Mouse (Mus musculus) hindbrain, embryonic 12.5 days (tissue): ENCODE measurements at regions not wholly inside any gene's neighbourhood (a gene's known extent, or its start where the extent isn't known, plus 50 kb on each side); places are given as distances from the start of the nearest gene placed in this dataset.

Source experiments
- ATAC-seq: fragments of 200-750 bp; cut with Nextera tagmentation; 2 replicates; pipeline ENCODE4 v1.8.0; 2017; ENCODE audit warnings: moderate TSS enrichment; ENCODE audit not compliant: low FRiP score
- H3K27ac ChIP-seq: fragments of 300-500 bp; sonication (generic); 2 replicates; pipeline ENCODE4 v1.5.1; 2016; ENCODE audit warnings: mild to moderate bottlenecking
- H3K27me3 ChIP-seq: fragments of 300-500 bp; sonication (generic); 2 replicates; pipeline ENCODE4 v1.6.1; 2016; ENCODE audit warnings: mild to moderate bottlenecking
- H3K36me3 ChIP-seq: fragments of 300-500 bp; sonication (generic); 2 replicates; pipeline ENCODE4 v1.6.1; 2016; ENCODE audit warnings: mild to moderate bottlenecking
- H3K4me1 ChIP-seq: fragments of 300-500 bp; sonication (generic); 2 replicates; pipeline ENCODE4 v1.6.1; 2016
- H3K4me2 ChIP-seq: fragments of 300-500 bp; sonication (generic); replicated peaks from 2 replicates; pipeline ENCODE4 v1.6.1; 2016; ENCODE audit warnings: mild to moderate bottlenecking
- H3K4me3 ChIP-seq: fragments of 300-500 bp; sonication (generic); 2 replicates; pipeline ENCODE4 v1.5.1; 2016; ENCODE audit warnings: mild to moderate bottlenecking
- H3K9ac ChIP-seq: fragments of 300-500 bp; sonication (generic); 2 replicates; pipeline ENCODE4 v1.6.1; 2016; ENCODE audit warnings: mild to moderate bottlenecking, moderate library complexity
- H3K9me3 ChIP-seq: fragments of 300-500 bp; sonication (generic); replicated peaks from 2 replicates; pipeline ENCODE4 v1.6.1; 2016; ENCODE audit warnings: mild to moderate bottlenecking
- WGBS: fragments of 180-500 bp; shearing (Covaris S2); methylation state at CpG from one replicate; pipeline ENCODE4 v1.1.7; 2016; 5-methylcytosine and 5-hydroxymethylcytosine counted together

- WGBS: 50% methylated on average over 14 of the region's 14 CpGs
- Histone ChIP-seq H3K4me2 (peak overlapping the region; percentile 25; the same call in 1 of the 2 replicates), H3K9ac (no peak overlapping the region), H3K4me1 (peaks cover 6% of the 10 kb centered on the region), H3K27me3 (no peaks in the 10 kb centered on the region), H3K27ac (peak overlapping the region; percentile 44), H3K9me3 (peaks cover under 1% of the 10 kb centered on the region; the same call in 1 of the 2 replicates), H3K36me3 (no peaks in the 10 kb centered on the region), H3K4me3 (no peak overlapping the region)
- ATAC-seq: peak; percentile 85
These were observed 190.9 kb upstream of the Ncam1 start for GRCm38 (mm10) chr9:49989464-49990271.

- H3K27me3 ChIP-seq: no peaks in the 10 kb centered on the region
- H3K4me1 ChIP-seq: peaks cover 6% of the 10 kb centered on the region
- no peak overlapping the region for H3K4me3 ChIP-seq
- no peak overlapping the region for H3K27ac ChIP-seq
- H3K9me3 ChIP-seq: no peaks in the 10 kb centered on the region
- no peaks in the 10 kb centered on the region for H3K36me3 ChIP-seq
- WGBS: 53% methylated on average over 5 of the region's 5 CpGs
- no peak overlapping the region for H3K4me2 ChIP-seq
- H3K9ac ChIP-seq: no peak overlapping the region
- no peak for ATAC-seq
These were observed 189.3 kb upstream of the Ncam1 start for GRCm38 (mm10) chr9:49988064-49988463.

DNA sequence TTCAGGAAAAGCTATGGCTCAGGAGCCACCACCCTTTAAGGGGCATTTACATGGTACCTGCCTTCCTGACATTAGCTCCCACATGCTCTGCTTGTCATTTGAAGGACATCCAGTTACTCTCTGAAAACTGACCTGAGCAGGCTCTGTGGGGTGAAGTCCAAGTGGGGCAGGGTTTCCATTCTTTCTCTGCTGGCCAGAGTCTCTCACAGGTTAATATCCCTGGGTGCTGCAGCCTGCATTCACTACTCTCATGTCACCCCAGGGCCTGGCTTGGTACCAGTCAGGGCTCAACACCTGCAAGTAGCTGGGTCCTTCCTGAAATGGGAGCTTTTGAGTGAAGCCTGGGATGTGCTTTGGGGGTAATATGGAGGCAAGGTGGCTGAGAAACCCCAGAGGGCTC lies 188.8 kb upstream of the Ncam1 start:
- H3K4me2 ChIP-seq: no peak overlapping the region
- H3K27me3 ChIP-seq: no peaks in the 10 kb centered on the region
- H3K4me3 ChIP-seq: no peak overlapping the region
- no peaks in the 10 kb centered on the region for H3K9me3 ChIP-seq
- no peak overlapping the region for H3K27ac ChIP-seq
- H3K9ac ChIP-seq: no peak overlapping the region
- ATAC-seq: no peak
- peaks cover 6% of the 10 kb centered on the region for H3K4me1 ChIP-seq
- H3K36me3 ChIP-seq: no peaks in the 10 kb centered on the region

DNA sequence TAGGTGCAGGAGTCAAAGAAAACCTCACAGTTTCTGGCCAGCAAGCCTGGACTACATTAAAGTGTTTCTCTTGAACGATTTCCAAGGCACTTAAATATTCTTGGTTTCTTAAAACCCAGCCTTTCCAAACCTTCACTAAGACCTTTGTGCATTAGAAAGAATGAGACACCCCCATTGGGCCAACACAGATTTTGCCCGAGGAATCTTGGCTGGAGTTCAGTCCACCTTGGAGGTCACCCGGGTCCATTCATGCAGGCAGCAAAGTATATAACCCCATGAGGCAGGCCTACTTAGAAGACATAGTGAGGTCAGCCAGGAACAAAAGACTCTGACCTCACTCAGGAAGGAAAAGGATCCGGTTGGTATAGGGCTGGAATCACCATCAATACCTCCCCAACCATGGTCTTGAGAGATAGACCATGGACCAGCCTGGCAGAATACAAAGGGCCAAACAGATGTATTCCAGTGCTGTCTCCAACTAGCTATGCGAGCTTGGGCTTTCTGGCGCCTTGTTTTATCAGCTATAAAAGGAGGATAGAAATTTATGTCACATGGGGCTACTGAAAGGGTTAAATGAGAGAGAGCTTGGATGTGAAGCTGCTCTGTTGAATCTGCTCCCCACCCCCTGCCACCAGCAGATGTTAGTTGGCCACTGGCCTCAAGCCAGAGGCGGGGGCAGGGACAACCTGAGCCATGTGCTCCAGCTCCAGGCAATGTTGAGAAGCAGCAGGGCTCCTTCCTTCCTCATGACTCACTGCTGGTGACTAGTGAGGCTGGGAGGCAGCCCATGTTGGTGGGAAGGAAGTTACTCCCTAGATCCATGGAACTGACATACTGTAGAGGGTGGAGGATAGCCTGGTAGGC lies 181.9 kb upstream of the Ncam1 start:
- H3K4me3 ChIP-seq: no peak overlapping the region
- ATAC-seq: no peak
- no peaks in the 10 kb centered on the region for H3K27me3 ChIP-seq
- H3K27ac ChIP-seq: no peak overlapping the region
- H3K9me3 ChIP-seq: no peaks in the 10 kb centered on the region
- H3K36me3 ChIP-seq: no peaks in the 10 kb centered on the region
- WGBS: 52% methylated on average over 7 of the region's 7 CpGs
- no peak overlapping the region for H3K4me2 ChIP-seq
- H3K9ac ChIP-seq: no peak overlapping the region
- peaks cover 19% of the 10 kb centered on the region for H3K4me1 ChIP-seq

DNA sequence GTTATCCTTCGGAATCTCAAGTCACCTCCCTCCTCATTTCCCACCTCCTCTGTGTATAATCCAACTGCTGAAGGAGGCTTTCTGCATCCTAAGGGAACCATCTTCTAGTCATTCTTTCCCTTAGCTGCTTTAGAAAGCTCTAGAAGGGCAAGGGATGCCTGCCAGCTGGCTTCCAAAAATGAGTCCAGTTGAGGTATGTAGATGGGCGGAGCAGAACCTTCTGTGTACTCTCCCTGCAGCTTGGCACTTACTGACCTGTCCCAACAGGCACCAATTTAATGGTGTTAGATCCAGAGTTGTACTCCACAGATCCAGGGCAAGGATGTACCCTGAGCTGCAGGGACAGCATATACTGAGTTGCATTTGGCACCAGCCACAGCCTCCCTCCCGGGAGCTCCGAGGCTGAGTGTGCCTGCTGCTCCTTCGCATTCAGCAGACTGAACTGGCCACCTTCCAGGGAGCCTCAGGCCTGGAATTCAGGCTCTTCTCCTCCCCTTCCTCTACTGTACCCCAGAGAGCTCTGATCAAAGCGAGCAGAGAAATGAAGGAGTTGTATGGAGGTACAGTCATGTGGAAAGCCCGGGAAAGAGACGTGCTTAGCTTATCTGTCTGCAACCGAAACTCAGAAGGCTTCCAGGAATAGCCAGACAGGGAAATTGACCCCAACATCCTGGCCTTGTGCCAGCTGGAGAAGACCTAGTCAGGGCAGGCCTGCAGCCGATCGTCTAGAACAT lies 177.4 kb upstream of the Ncam1 start:
- H3K4me2 ChIP-seq: no peak overlapping the region
- H3K4me3 ChIP-seq: no peak overlapping the region
- peak overlapping the region; percentile 55; the same call in 1 of the 2 replicates for H3K27ac ChIP-seq
- 63% methylated on average over 11 of the region's 11 CpGs for WGBS
- H3K4me1 ChIP-seq: peaks cover 17% of the 10 kb centered on the region
- no peaks in the 10 kb centered on the region for H3K36me3 ChIP-seq
- H3K9me3 ChIP-seq: no peaks in the 10 kb centered on the region
- no peaks in the 10 kb centered on the region for H3K27me3 ChIP-seq
- no peak for ATAC-seq
- no peak overlapping the region for H3K9ac ChIP-seq

- no peaks in the 10 kb centered on the region for H3K27me3 ChIP-seq
- H3K9ac ChIP-seq: no peak overlapping the region
- H3K27ac ChIP-seq: no peak overlapping the region
- no peak overlapping the region for H3K4me2 ChIP-seq
- no peak for ATAC-seq
- WGBS: 92% methylated on average over 5 of the region's 5 CpGs
- no peaks in the 10 kb centered on the region for H3K36me3 ChIP-seq
- H3K4me3 ChIP-seq: no peak overlapping the region
- H3K9me3 ChIP-seq: no peaks in the 10 kb centered on the region
- peaks cover 9% of the 10 kb centered on the region; the same call in 1 of the 2 replicates for H3K4me1 ChIP-seq
These were observed 175.3 kb upstream of the Ncam1 start for GRCm38 (mm10) chr9:49973974-49974495.

GRCm38 (mm10) chr9:49969429-49969828 lies 170.7 kb upstream of the Ncam1 start:
- no peak overlapping the region for H3K27ac ChIP-seq
- no peaks in the 10 kb centered on the region for H3K9me3 ChIP-seq
- 80% methylated on average over 6 of the region's 6 CpGs for WGBS
- no peak overlapping the region for H3K4me3 ChIP-seq
- H3K4me2 ChIP-seq: no peak overlapping the region
- no peak overlapping the region for H3K9ac ChIP-seq
- H3K4me1 ChIP-seq: no peaks in the 10 kb centered on the region
- no peak for ATAC-seq
- no peaks in the 10 kb centered on the region for H3K36me3 ChIP-seq
- H3K27me3 ChIP-seq: no peaks in the 10 kb centered on the region

- Histone ChIP-seq H3K27ac (no peak overlapping the region), H3K4me2 (no peak overlapping the region), H3K9ac (no peak overlapping the region), H3K27me3 (no peaks in the 10 kb centered on the region), H3K4me3 (no peak overlapping the region), H3K36me3 (no peaks in the 10 kb centered on the region), H3K4me1 (peaks cover 34% of the 10 kb centered on the region), H3K9me3 (no peaks in the 10 kb centered on the region)
- WGBS: 84% methylated on average over 4 of the region's 4 CpGs
- no peak for ATAC-seq
These were observed 165.9 kb upstream of the Ncam1 start for GRCm38 (mm10) chr9:49964666-49965065.

GRCm38 (mm10) chr9:49962561-49963071 lies 163.9 kb upstream of the Ncam1 start:
- peak overlapping the region; percentile 25; the same call in 1 of the 2 replicates for H3K27ac ChIP-seq
- WGBS: 19% methylated on average over 8 of the region's 8 CpGs
- no peaks in the 10 kb centered on the region for H3K36me3 ChIP-seq
- no peak for ATAC-seq
- no peaks in the 10 kb centered on the region for H3K27me3 ChIP-seq
- no peak overlapping the region for H3K4me3 ChIP-seq
- H3K4me2 ChIP-seq: no peak overlapping the region
- H3K9ac ChIP-seq: no peak overlapping the region
- no peaks in the 10 kb centered on the region for H3K9me3 ChIP-seq
- H3K4me1 ChIP-seq: peaks cover 44% of the 10 kb centered on the region

GRCm38 (mm10) chr9:49961965-49962364 lies 163.2 kb upstream of the Ncam1 start:
- Histone ChIP-seq H3K4me2 (no peak overlapping the region), H3K36me3 (no peaks in the 10 kb centered on the region), H3K27ac (peak overlapping the region; percentile 25; the same call in 1 of the 2 replicates), H3K4me1 (peaks cover 44% of the 10 kb centered on the region), H3K9me3 (no peaks in the 10 kb centered on the region), H3K9ac (no peak overlapping the region), H3K4me3 (no peak overlapping the region), H3K27me3 (no peaks in the 10 kb centered on the region)
- no peak for ATAC-seq
- WGBS: 18% methylated on average over 3 of the region's 3 CpGs

DNA sequence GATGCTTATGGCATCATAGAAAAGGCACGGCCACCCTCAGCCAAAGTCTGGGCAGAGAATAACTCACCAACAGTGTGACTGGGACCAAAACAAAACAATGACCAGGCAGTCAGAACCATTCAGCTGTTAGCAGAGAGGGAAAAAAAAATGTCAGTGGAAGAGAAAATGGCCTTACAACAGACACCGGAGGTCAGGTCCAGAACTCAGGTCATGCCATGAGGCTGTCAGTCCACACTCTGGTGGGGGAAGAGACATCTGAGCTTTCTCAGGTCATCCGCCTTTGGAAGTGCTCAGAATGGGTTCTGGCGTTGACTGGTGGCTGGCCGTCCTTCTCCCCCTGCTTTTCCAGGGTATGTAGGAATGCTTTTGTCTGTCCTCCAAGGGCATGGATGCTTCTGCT lies 162.6 kb upstream of the Ncam1 start:
- Histone ChIP-seq H3K4me1 (peaks cover 44% of the 10 kb centered on the region), H3K9me3 (no peaks in the 10 kb centered on the region), H3K4me2 (no peak overlapping the region), H3K27me3 (no peaks in the 10 kb centered on the region), H3K9ac (no peak overlapping the region), H3K4me3 (no peak overlapping the region), H3K36me3 (no peaks in the 10 kb centered on the region), H3K27ac (no peak overlapping the region)
- 41% methylated on average over 5 of the region's 5 CpGs for WGBS
- ATAC-seq: no peak

DNA sequence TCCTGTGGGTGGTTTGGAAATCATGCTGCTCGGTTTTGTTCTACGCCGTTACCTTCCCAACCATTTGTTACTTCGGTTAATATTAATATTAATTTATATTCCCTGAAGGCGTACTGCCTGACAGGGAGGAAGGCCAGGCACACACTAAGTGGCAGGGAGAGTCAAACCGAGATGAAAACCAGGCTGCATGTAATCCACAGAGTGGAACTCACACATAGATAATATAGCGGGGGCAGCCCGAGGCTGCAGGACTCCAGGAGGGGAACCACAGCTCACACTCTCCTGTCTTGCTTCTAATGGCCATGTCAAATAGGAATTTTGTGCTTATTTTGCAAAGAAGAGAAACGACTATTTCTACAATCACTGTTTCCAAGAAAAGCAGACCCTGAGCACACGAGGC lies 161.3 kb upstream of the Ncam1 start:
- H3K4me3 ChIP-seq: no peak overlapping the region
- H3K9me3 ChIP-seq: no peaks in the 10 kb centered on the region
- no peak overlapping the region for H3K9ac ChIP-seq
- peak overlapping the region; percentile 35; the same call in 1 of the 2 replicates for H3K27ac ChIP-seq
- peaks cover 44% of the 10 kb centered on the region for H3K4me1 ChIP-seq
- no peak overlapping the region for H3K4me2 ChIP-seq
- WGBS: 49% methylated on average over 10 of the region's 10 CpGs
- ATAC-seq: no peak
- no peaks in the 10 kb centered on the region for H3K36me3 ChIP-seq
- H3K27me3 ChIP-seq: no peaks in the 10 kb centered on the region
